Mouse (Mus musculus) intestine, postnatal 0 days (tissue): Measurements from ENCODE around the gene Pld4. TPM values are rescaled to one million over a fixed set of nuclear protein-coding genes. Genes with fewer than 3 reads are reported as not detected.

Source experiments
- ATAC-seq: fragments of 200-750 bp; cut with Nextera tagmentation; 2 replicates; pipeline ENCODE4 v1.8.0; 2017; ENCODE audit warnings: mild to moderate bottlenecking, moderate TSS enrichment, moderate library complexity
- H3K27ac ChIP-seq: fragments of 300-500 bp; sonication (generic); 2 replicates; pipeline ENCODE4 v1.5.1; 2014; ENCODE audit warnings: mild to moderate bottlenecking, low read depth, low read length, moderate library complexity
- H3K27me3 ChIP-seq: fragments of 300-500 bp; sonication (generic); replicated peaks from 2 replicates; pipeline ENCODE4 v1.6.1; 2014; ENCODE audit warnings: low read length, mixed read lengths; ENCODE audit not compliant: control insufficient read depth, insufficient read depth
- H3K36me3 ChIP-seq: fragments of 300-500 bp; sonication (generic); 2 replicates; pipeline ENCODE4 v1.6.1; 2014; ENCODE audit warnings: mild to moderate bottlenecking, moderate library complexity; ENCODE audit not compliant: control insufficient read depth, insufficient read depth
- H3K4me1 ChIP-seq: fragments of 300-500 bp; sonication (generic); replicated peaks from 2 replicates; pipeline ENCODE4 v1.6.1; 2014; ENCODE audit warnings: antibody characterized with exemption, low read length, mixed read lengths; ENCODE audit not compliant: control insufficient read depth, insufficient read depth
- H3K4me2 ChIP-seq: fragments of 300-500 bp; sonication (generic); replicated peaks from 2 replicates; pipeline ENCODE4 v1.6.1; 2014; ENCODE audit warnings: low read depth, mild to moderate bottlenecking, moderate library complexity
- H3K4me3 ChIP-seq: fragments of 300-500 bp; sonication (generic); 2 replicates; pipeline ENCODE4 v1.5.1; 2014; ENCODE audit warnings: low read depth, low read length
- H3K9ac ChIP-seq: fragments of 300-500 bp; sonication (generic); 2 replicates; pipeline ENCODE4 v1.6.1; 2014; ENCODE audit warnings: mild to moderate bottlenecking, low read depth, low read length
- H3K9me3 ChIP-seq: fragments of 300-500 bp; sonication (generic); 2 replicates; pipeline ENCODE4 v1.6.1; 2016; ENCODE audit warnings: mixed run types; ENCODE audit not compliant: control insufficient read depth
- CTCF ChIP-seq: sonication (generic); IDR thresholded peaks from 2 replicates; pipeline ENCODE4 v1.5.1; 2016; ENCODE audit warnings: low read depth, mild to moderate bottlenecking, control low read depth, antibody characterized with exemption, moderate library complexity
- WGBS: fragments of 180-500 bp; shearing (Covaris S2); extraction: QIAGEN DNeasy Blood & Tissue Kit; methylation state at CpG from one replicate; pipeline ENCODE4 v1.1.7; 2014; 5-methylcytosine and 5-hydroxymethylcytosine counted together
- polyA plus RNA-seq: library from polyadenylated mRNA; unstranded; fragments of >200 nt; fragmentation: Nextera tagmentation; extraction: Ambion mirVana; gene quantifications from 2 replicates; pipeline ENCODE4 v1.2.1, GENCODE M21; 2015

The Pld4 gene
- polyA plus RNA-seq, 1 experiment from 2014 or later: 6.7 TPM

GRCm38 (mm10) chr12:112767036-112767890, 6.8 kb downstream of the Pld4 start:
- H3K4me3 ChIP-seq: no peak overlapping the region
- TF ChIP-seq CTCF: no peak
- no peak for ATAC-seq
- H3K27me3 ChIP-seq: no peaks in the 10 kb centered on the region
- H3K9ac ChIP-seq: no peak overlapping the region
- no peaks in the 10 kb centered on the region for H3K36me3 ChIP-seq
- no peak overlapping the region for H3K4me2 ChIP-seq
- no peaks in the 10 kb centered on the region for H3K4me1 ChIP-seq
- no peak overlapping the region for H3K27ac ChIP-seq
- H3K9me3 ChIP-seq: no peaks in the 10 kb centered on the region
- 89% methylated on average over 16 of the region's 16 CpGs for WGBS

- Histone ChIP-seq H3K27me3 (no peaks in the 10 kb centered on the region), H3K9me3 (no peaks in the 10 kb centered on the region), H3K4me3 (no peak overlapping the region), H3K4me1 (no peaks in the 10 kb centered on the region), H3K36me3 (no peaks in the 10 kb centered on the region), H3K27ac (no peak overlapping the region), H3K9ac (no peak overlapping the region), H3K4me2 (no peak overlapping the region)
- no peak for ATAC-seq
- no peak for TF ChIP-seq CTCF
- WGBS: 91% methylated on average over 8 of the region's 8 CpGs
Measured at GRCm38 (mm10) chr12:112768166-112768565, 7.7 kb downstream of the Pld4 start.

GRCm38 (mm10) chr12:112769031-112769430, 8.6 kb downstream of the Pld4 start:
- no peaks in the 10 kb centered on the region for H3K4me1 ChIP-seq
- H3K4me2 ChIP-seq: no peak overlapping the region
- WGBS: 87% methylated on average over 6 of the region's 6 CpGs
- H3K9ac ChIP-seq: no peak overlapping the region
- TF ChIP-seq CTCF: no peak
- no peak overlapping the region for H3K27ac ChIP-seq
- H3K4me3 ChIP-seq: no peak overlapping the region
- H3K36me3 ChIP-seq: no peaks in the 10 kb centered on the region
- ATAC-seq: no peak
- H3K9me3 ChIP-seq: no peaks in the 10 kb centered on the region
- H3K27me3 ChIP-seq: no peaks in the 10 kb centered on the region

GRCm38 (mm10) chr12:112769751-112770150, 9.3 kb downstream of the Pld4 start:
- WGBS: 70% methylated on average over 2 of the region's 2 CpGs
- no peaks in the 10 kb centered on the region for H3K4me1 ChIP-seq
- H3K27ac ChIP-seq: no peak overlapping the region
- H3K4me2 ChIP-seq: no peak overlapping the region
- H3K4me3 ChIP-seq: no peak overlapping the region
- TF ChIP-seq CTCF: no peak
- no peak for ATAC-seq
- H3K9me3 ChIP-seq: no peaks in the 10 kb centered on the region
- no peaks in the 10 kb centered on the region for H3K27me3 ChIP-seq
- H3K36me3 ChIP-seq: no peaks in the 10 kb centered on the region
- no peak overlapping the region for H3K9ac ChIP-seq

GRCm38 (mm10) chr12:112770396-112770795, 9.9 kb downstream of the Pld4 start:
- Histone ChIP-seq H3K9me3 (no peaks in the 10 kb centered on the region), H3K27me3 (no peaks in the 10 kb centered on the region), H3K4me1 (no peaks in the 10 kb centered on the region), H3K9ac (no peak overlapping the region), H3K27ac (no peak overlapping the region), H3K4me2 (no peak overlapping the region), H3K36me3 (no peaks in the 10 kb centered on the region), H3K4me3 (no peak overlapping the region)
- 83% methylated on average over 4 of the region's 4 CpGs for WGBS
- TF ChIP-seq CTCF: no peak
- ATAC-seq: no peak

GRCm38 (mm10) chr12:112772306-112772705, 11.9 kb downstream of the Pld4 start:
- 88% methylated on average over 14 of the region's 14 CpGs for WGBS
- Histone ChIP-seq H3K4me3 (no peak overlapping the region), H3K9me3 (no peaks in the 10 kb centered on the region), H3K27ac (no peak overlapping the region), H3K4me2 (no peak overlapping the region), H3K27me3 (no peaks in the 10 kb centered on the region), H3K9ac (no peak overlapping the region), H3K4me1 (no peaks in the 10 kb centered on the region), H3K36me3 (no peaks in the 10 kb centered on the region)
- ATAC-seq: no peak
- TF ChIP-seq CTCF: no peak
